14 mouse cellular contexts compared by ENCODE assay signal in genomic region chr8:111828595-111828994, GRCm38 (mm10). TPM values are rescaled to one million over a fixed set of nuclear protein-coding genes. Genes with fewer than 3 reads are reported as not detected.
DNase-seq lines count a peak whose midpoint lies in the region; TF ChIP-seq lines count a peak whose summit lies in the region.
"Had no signal": no experiment of that assay in that cellular context is flagged by ENCODE, and none has a peak within 500 bp of the region (broad histone marks: within the 10 kb centered on the region; RNA-seq: fewer than 3 reads in every experiment).

No protein-coding gene starts in this region.

- 0 out of 2 replicates have a peak, but pooled peaks have one; percentile 21 for TF ChIP-seq POLR2A in heart, adult 2 months (IDR thresholded peaks at IDR 0.05; ENCODE audit: insufficient read depth, low read depth, low read length)
- TF ChIP-seq POLR2A in brain, embryonic 14.5 days (IDR thresholded peaks at IDR 0.05; ENCODE audit: borderline replicate concordance, extremely low read depth, insufficient read depth, insufficient read length, poor library complexity, severe bottlenecking) = no peak

- no peak for TF ChIP-seq CTCF in heart, adult 2 months (IDR thresholded peaks at IDR 0.05)
- TF ChIP-seq CTCF in layer of hippocampus, adult 2 months (conservative IDR thresholded peaks at IDR 0.05) = no peak
- no peak for TF ChIP-seq CTCF in brain, embryonic 14.5 days (IDR thresholded peaks at IDR 0.05; ENCODE audit: borderline replicate concordance, extremely low read depth, insufficient read depth, insufficient read length)

- no peak for TF ChIP-seq EP300 in heart, adult 2 months (IDR thresholded peaks at IDR 0.05; ENCODE audit: insufficient read depth, low read depth, low read length)

- no peaks in the 10 kb centered on the region for H3K27me3 ChIP-seq in heart, adult 2 months (ENCODE audit: control insufficient read depth, insufficient read depth, low read length)
- H3K27me3 ChIP-seq: hindbrain, embryonic 12.5 days; liver, embryonic 15.5 days had no signal

- intact Hi-C loops in heart, adult 2 months (cut with DNase I) = no loop called here
- intact Hi-C loops in heart, postnatal 14 days (cut with DNase I) = loop anchor here (10.0 kb wide), 2 partner anchors 314 to 484 kb away; no protein-coding TSS in a partner anchor

- peak overlapping the region; percentile 9; the same call in 1 of the 2 replicates for H3K4me3 ChIP-seq in heart, adult 2 months
- no peak overlapping the region for H3K4me3 ChIP-seq in layer of hippocampus, adult 2 months
- H3K4me3 ChIP-seq: hindbrain, embryonic 12.5 days; liver, embryonic 15.5 days had no signal

- H3K79me2 ChIP-seq in heart, adult 2 months (replicated peaks; ENCODE audit: control insufficient read depth, insufficient read depth, low read length) = no peaks in the 10 kb centered on the region; the same call in 1 of the 2 replicates

- 19% methylated on average over 6 of the region's 6 CpGs for WGBS in heart, adult 2 months

- peaks cover 25% of the 10 kb centered on the region for H3K4me1 ChIP-seq in heart, adult 2 months (ENCODE audit: control insufficient read depth, insufficient read depth, low read length)
- H3K4me1 ChIP-seq: hindbrain, embryonic 12.5 days; liver, embryonic 15.5 days had no signal

- H3K9ac ChIP-seq in heart, adult 2 months (ENCODE audit: low read depth, low read length) = no peak overlapping the region; the same call in 1 of the 2 replicates
- H3K9ac ChIP-seq: hindbrain, embryonic 12.5 days; liver, embryonic 15.5 days had no signal

- DNase-seq in heart, adult 2 months = peak in 1 of 2 experiments; percentile 7
- no peak for DNase-seq in heart, postnatal 14 days
- no peak for DNase-seq in layer of hippocampus, adult 2 months (ENCODE audit: low spot score in 2 of 2)
- no peak for DNase-seq in layer of hippocampus, postnatal 25 days (ENCODE audit: extremely low spot score in 1 of 2, low spot score in 1 of 2)
- DNase-seq in brain, embryonic 14.5 days (ENCODE audit: low read depth) = peak; percentile 11
- peak; percentile 52 for DNase-seq in lung, postnatal 10 days
- no peak for DNase-seq in c-Kit-positive CD71-positive TER-119-positive erythroid progenitor cells, embryonic 14.5 days (ENCODE audit: low spot score)
- DNase-seq in adrenal gland, adult (ENCODE audit: inconsistent age in 2 of 2, low spot score in 1 of 2) = no peak
- DNase-seq: adrenal gland, postnatal 25 days; B cell, adult 2 months; cerebellum, adult 9-11 months; thymus, postnatal 36 days had no signal

- H3K27ac ChIP-seq in heart, adult 2 months = peak overlapping the region; percentile 78
- peak overlapping the region; percentile 44 for H3K27ac ChIP-seq in layer of hippocampus, adult 2 months
- H3K27ac ChIP-seq: hindbrain, embryonic 12.5 days had no signal

- peaks cover 41% of the 10 kb centered on the region for H3K36me3 ChIP-seq in heart, adult 2 months (ENCODE audit: control insufficient read depth, insufficient read depth, low read length)

RNA-seq across cellular contexts. Expression of gene Cfdp1, which starts 25.5 kb away (rescaled TPM):
- total RNA-seq in heart, adult 2 months (2021) = 10 to 100 TPM; 32.7 to 34.4 TPM
- polyA plus RNA-seq in heart, adult 2 months (2012; rRNA removed) = 5.6 and 11.6 TPM in 2 replicates
- 10 to 100 TPM; 32.1 to 36.4 TPM for total RNA-seq in heart, postnatal 14 days (2021)
- 10 to 100 TPM; 76.3 to 81.2 TPM for total RNA-seq in layer of hippocampus, adult 2 months (2021)
- 10 to 100 TPM; 77.6 to 81.2 TPM for total RNA-seq in layer of hippocampus, postnatal 25 days (2021)
- polyA plus RNA-seq in brain, embryonic 14.5 days (2012; rRNA removed) = 65.0 and 97.6 TPM in 2 replicates

RNA-seq across cellular contexts. Expression of gene Tmem170, which starts 48.0 kb away (rescaled TPM):
- 1 to 10 TPM; 2.7 to 2.9 TPM for total RNA-seq in heart, adult 2 months (2021)
- 2.1 and 2.9 TPM in 2 replicates for polyA plus RNA-seq in heart, adult 2 months (2012; rRNA removed)
- total RNA-seq in heart, postnatal 14 days (2021) = 1 to 10 TPM; 2.6 to 3.1 TPM
- 1 to 10 TPM; 3.9 to 4.5 TPM for total RNA-seq in layer of hippocampus, adult 2 months (2021)
- 1 to 10 TPM; 4.1 to 4.3 TPM for total RNA-seq in layer of hippocampus, postnatal 25 days (2021)
- polyA plus RNA-seq in brain, embryonic 14.5 days (2012; rRNA removed) = 3.8 and 4.1 TPM in 2 replicates

Comparison
In these comparisons a context has a peak if more than half of its experiments do, and no peak if none do; other contexts are left out.
1. DNase-seq: peak in brain, embryonic 14.5 days (single experiment) and lung, postnatal 10 days (single experiment); none in heart, postnatal 14 days (0 of 2), layer of hippocampus, adult 2 months (0 of 2), layer of hippocampus, postnatal 25 days (0 of 2), c-Kit-positive CD71-positive TER-119-positive erythroid progenitor cells, embryonic 14.5 days (single experiment) and adrenal gland, adult (0 of 2).